Mouse (Mus musculus) small intestine, adult 2 months (tissue): ENCODE results near the gene Rft1. TPM values are rescaled to one million over a fixed set of nuclear protein-coding genes. Genes with fewer than 3 reads are reported as not detected.

Source experiments
- H3K27ac ChIP-seq: fragments of 200-500 bp; 2 replicates; pipeline ENCODE4 v1.5.1; 2012; ENCODE audit warnings: low read depth, low read length, control low read depth, inconsistent platforms; ENCODE audit not compliant: insufficient read depth
- H3K27me3 ChIP-seq: fragments of 200-500 bp; 2 replicates; pipeline ENCODE4 v1.6.1; 2012; ENCODE audit warnings: mild to moderate bottlenecking, moderate library complexity, low read length, inconsistent platforms; ENCODE audit not compliant: control insufficient read depth, insufficient read depth
- H3K36me3 ChIP-seq: fragments of 200-500 bp; 2 replicates; pipeline ENCODE4 v1.6.1; 2012; ENCODE audit warnings: mild to moderate bottlenecking, low read length, control low read depth, inconsistent platforms; ENCODE audit not compliant: control insufficient read depth, insufficient read depth
- H3K4me1 ChIP-seq: fragments of 200-500 bp; 2 replicates; pipeline ENCODE4 v1.6.1; 2012; ENCODE audit warnings: low read length, inconsistent platforms, mixed read lengths; ENCODE audit not compliant: control insufficient read depth, insufficient read depth, insufficient read length
- H3K4me3 ChIP-seq: fragments of 200-500 bp; 2 replicates; pipeline ENCODE4 v1.5.1; 2012; ENCODE audit warnings: low read depth, mild to moderate bottlenecking, control low read depth, inconsistent platforms, low read length, moderate library complexity
- CTCF ChIP-seq: fragments of 200-500 bp; IDR thresholded peaks from 2 replicates; pipeline ENCODE4 v1.5.1; 2012; ENCODE audit warnings: low read depth, mild to moderate bottlenecking, control low read depth, inconsistent platforms, low read length, moderate library complexity, mixed read lengths; ENCODE audit not compliant: insufficient replicate concordance, insufficient read length; ENCODE audit errors: extremely low read depth
- POLR2A ChIP-seq: fragments of 200-500 bp; IDR thresholded peaks from 2 replicates; pipeline ENCODE4 v1.6.1; 2012; ENCODE audit warnings: low read depth, mild to moderate bottlenecking, control low read depth, inconsistent platforms, low read length, moderate library complexity
- WGBS: fragments of 180-500 bp; shearing (Covaris S2); methylation state at CpG from one replicate; pipeline ENCODE4 v1.1.7; 2018; 5-methylcytosine and 5-hydroxymethylcytosine counted together
- polyA plus RNA-seq: library from polyadenylated mRNA; depleted of rRNA; stranded (reverse); fragments of >200 nt; gene quantifications from 2 replicates; pipeline ENCODE4 v1.2.3, GENCODE M21; 2012

Rft1 gene
- polyA plus RNA-seq, 1 experiment = 5.6 TPM

DNA sequence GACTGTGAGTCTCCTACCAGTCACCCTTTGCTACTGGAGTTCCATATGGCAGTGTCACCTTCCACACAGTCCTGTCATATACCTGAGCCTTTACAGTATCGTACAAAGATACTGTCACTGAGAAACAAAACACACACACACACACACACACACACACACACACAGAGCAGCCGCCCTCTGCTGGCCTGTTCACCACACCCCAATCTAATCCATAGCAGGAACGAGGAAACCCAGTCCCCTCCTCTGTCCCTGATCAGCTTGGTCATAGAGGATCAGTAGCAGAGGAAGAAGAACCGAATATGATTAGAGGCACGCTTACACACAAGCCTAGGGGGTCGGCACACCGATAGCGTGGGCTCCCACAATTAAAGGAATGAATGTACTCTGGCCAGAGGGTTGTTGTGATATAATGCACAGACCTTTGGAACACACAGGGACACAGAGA, 29.9 kb upstream of the Rft1 start:
- TF ChIP-seq CTCF = peak; percentile 44; the same call in 1 of the 2 replicates
- TF ChIP-seq POLR2A = no peak

DNA sequence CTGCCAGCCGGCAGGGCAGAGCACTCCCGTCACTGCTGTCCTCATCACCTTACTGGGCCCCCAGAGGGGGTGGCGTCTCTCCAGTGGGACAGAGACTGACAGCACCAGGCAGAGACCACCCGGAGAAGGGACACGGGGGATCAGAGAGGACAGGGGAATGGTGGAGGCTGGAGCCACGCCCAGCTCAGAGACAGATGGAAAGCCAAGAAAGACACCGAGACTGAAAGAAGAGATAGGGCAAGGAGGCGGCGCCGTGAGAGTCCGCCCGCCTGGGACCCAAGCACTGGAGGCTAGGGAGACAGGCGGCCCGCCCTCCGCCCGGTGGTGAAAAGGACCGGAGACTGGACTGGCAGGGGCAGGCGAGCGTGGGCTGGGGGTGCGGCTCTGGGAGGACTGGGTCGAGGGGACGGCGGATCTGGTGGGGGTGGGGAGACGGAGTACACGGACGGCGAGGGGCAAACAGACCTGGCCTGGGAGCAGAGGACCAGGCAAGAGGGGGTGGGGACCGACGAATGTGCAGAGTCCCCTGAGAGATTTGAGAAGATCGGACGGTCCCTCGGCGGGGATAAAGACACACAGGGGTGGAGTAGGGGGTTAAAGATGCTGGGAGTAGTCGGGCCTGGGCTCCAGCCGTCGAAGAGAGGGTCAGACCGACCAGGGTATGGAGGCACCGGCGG, 28.9 kb upstream of the Rft1 start:
- 1% methylated on average over 39 of the region's 39 CpGs for WGBS
- H3K4me1 ChIP-seq = peaks cover 35% of the 10 kb centered on the region
- peak overlapping the region; percentile 73 for H3K27ac ChIP-seq
- TF ChIP-seq POLR2A (no peak), CTCF (no peak)
- H3K36me3 ChIP-seq = peaks cover 10% of the 10 kb centered on the region; the same call in 1 of the 2 replicates
- H3K4me3 ChIP-seq = peak overlapping the region; percentile 90
- H3K27me3 ChIP-seq = no peaks in the 10 kb centered on the region

More for the DNA sequence above, 29.9 kb upstream of the Rft1 start:
- Histone ChIP-seq H3K4me1 (peaks cover 30% of the 10 kb centered on the region), H3K4me3 (peak overlapping the region; percentile 90), H3K27ac (peak overlapping the region; percentile 73), H3K27me3 (no peaks in the 10 kb centered on the region), H3K36me3 (peaks cover 17% of the 10 kb centered on the region; the same call in 1 of the 2 replicates)
- WGBS = 11% methylated on average over 8 of the region's 8 CpGs

DNA sequence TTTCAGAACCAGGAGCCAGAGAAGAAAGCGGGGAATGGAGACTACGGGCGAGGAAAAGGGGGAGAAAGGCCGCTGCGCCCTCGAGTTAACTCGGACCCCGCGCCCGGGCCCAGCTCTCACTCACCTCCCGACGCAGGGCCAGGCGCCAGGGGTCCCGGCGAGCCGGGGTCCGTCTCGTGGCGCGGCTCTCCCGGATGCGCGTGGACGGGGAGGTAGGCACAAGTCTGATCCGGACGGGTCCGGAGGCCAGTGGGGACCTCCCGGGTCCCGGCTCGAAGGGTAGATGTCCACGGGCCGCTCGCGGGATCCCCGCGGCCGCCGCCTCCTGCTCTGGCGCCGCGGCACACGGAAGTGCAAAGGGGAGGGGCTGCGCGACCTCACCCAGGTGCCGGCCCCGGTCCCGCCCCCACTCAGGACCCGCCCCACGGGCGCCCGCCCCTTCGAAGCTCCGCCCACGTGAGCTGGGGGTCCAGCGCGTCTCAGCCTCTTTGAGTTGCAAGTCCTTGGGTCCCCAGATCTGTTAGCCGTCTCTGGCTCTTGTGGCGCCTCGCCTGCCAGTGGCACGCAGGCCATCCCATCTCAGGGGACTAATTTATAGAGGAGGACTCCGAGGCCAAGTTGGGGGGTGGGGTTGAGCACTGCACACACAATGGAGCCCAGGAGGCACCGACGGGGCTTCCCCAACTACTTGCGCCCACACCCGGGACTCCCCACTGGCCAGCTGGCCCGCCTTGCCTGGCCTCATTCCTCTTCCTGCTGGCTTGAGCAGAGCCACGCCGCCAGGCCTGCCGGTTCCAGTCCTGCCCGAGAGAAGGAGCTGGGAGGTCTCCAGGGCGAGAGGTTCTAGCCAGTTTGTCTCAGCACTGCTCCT, 28.1 kb upstream of the Rft1 start, which contains the start of gene Prkcd:
Prkcd (minus strand) TSS at position 355 of the 871 bp plus-strand sequence.
- peak within 1 kb of the TSS; percentile 73 for H3K27ac ChIP-seq
- TF ChIP-seq CTCF = no peak
- TF ChIP-seq POLR2A = peak; percentile 91
- WGBS = under 1% methylated on average over 71 of the region's 71 CpGs
- H3K27me3 ChIP-seq = no peaks in the 10 kb centered on the region
- 0 out of 2 replicates have a peak, but pooled peaks cover 10% of the 10 kb centered on the region for H3K36me3 ChIP-seq
- H3K4me1 ChIP-seq = peaks cover 42% of the 10 kb centered on the region
- H3K4me3 ChIP-seq = peak within 1 kb of the TSS; percentile 90

DNA sequence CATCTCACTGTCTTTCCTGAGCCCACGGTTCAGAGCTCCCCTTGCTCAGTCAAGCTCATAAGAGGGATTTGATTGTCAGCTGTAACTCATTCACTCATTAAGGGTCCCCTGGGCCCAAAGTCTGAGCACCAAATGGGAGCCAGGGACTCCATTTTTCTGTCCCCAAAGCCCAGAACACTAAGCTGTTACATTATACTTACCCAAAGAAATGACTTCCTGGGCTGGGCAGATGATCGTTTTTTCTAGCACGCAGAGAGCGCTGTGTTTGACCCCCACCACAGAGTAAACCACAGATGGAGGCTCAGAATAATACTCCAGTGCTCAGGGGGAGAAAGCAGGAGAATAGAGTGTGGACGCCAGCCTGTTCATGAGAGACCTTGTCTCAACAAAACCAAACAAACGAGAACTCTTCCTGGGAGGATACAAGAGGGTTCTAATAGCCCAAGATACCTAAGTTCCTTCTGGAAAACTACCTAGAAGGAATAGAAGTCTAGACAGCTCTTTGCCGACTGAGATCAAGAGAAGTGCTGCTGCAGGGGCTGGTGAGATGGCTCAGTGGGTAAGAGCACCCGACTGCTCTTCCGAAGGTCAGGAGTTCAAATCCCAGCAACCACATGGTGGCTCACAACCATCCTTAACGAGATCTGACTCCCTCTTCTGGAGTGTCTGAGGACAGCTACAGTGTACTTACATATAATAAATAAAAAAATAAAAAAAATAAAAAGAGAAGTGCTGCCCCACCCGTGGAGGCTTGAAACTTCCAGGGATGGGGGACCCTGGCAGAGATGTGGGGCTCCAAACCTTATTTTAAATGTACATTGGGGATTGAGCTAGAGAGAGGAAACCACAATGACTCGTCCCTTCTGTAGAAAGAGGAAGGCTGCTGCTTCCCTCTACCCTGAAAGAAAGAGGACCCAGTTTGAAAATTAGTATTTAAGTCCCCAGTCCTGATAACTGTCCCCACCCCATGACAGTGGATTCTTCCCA, 27.1 kb upstream of the Rft1 start:
- peaks cover 47% of the 10 kb centered on the region for H3K4me1 ChIP-seq
- H3K27ac ChIP-seq = peak overlapping the region; percentile 70
- peak overlapping the region; percentile 90 for H3K4me3 ChIP-seq
- WGBS = 52% methylated on average over 12 of the region's 12 CpGs
- 0 out of 2 replicates have a peak, but pooled peaks cover 10% of the 10 kb centered on the region for H3K36me3 ChIP-seq
- no peak for TF ChIP-seq CTCF
- no peak for TF ChIP-seq POLR2A
- no peaks in the 10 kb centered on the region for H3K27me3 ChIP-seq

DNA sequence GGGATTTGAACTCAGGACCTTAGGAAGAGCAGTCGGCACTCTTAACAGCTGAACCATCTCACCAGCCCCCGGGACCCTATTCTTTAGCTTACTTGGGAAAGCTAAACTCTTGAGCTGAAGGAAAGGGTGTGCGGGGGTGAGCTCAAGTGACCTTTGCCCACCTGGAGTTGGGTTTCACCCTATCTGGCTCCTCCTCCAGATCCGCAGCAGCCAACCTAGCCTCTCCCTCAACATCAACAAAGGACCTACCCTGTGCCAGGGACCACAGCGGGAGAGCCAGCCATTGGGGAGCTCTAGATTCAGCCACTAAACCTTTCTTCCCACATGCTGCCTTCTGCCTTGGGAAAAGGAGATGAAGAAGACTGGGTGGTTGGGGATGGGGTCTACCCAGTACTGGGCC, 25.9 kb upstream of the Rft1 start:
- Histone ChIP-seq H3K4me1 (peaks cover 46% of the 10 kb centered on the region), H3K36me3 (0 out of 2 replicates have a peak, but pooled peaks cover 4% of the 10 kb centered on the region), H3K27me3 (no peaks in the 10 kb centered on the region), H3K27ac (peak overlapping the region; percentile 86), H3K4me3 (no peak overlapping the region)
- WGBS = 31% methylated on average over 5 of the region's 5 CpGs
- TF ChIP-seq CTCF (no peak), POLR2A (no peak)

DNA sequence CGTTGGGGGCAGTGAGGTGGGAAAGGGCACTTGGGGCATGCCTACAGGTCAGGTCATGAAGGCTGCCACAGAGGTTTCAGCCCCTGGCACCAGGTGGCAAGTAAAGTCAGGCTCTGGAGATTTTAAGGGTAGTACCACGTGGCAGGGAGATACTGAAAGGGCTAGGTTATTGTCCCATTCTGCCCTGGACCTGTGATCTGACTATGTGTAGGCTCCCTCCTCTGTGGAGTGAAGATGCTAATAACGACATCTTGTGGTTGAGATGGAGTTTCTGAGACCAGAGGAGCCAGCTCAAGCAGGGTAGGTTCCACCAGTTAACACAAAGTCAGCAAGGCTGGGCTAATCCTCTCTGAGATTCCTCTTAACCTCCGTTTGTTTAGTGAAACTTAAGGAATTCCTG, 24.3 kb upstream of the Rft1 start:
- H3K27ac ChIP-seq = no peak overlapping the region
- H3K4me3 ChIP-seq = no peak overlapping the region
- no peaks in the 10 kb centered on the region for H3K36me3 ChIP-seq
- peaks cover 55% of the 10 kb centered on the region for H3K4me1 ChIP-seq
- no peaks in the 10 kb centered on the region for H3K27me3 ChIP-seq
- TF ChIP-seq CTCF (no peak), POLR2A (no peak)
- WGBS = 67% methylated on average over 4 of the region's 4 CpGs
